Mouse (Mus musculus): ENCODE data around the gene Hivep3. TPM values are rescaled to one million over a fixed set of nuclear protein-coding genes. Genes with fewer than 3 reads are reported as not detected.

Hivep3 gene
- polyA plus RNA-seq, 1 experiment = 20.9 TPM

DNA sequence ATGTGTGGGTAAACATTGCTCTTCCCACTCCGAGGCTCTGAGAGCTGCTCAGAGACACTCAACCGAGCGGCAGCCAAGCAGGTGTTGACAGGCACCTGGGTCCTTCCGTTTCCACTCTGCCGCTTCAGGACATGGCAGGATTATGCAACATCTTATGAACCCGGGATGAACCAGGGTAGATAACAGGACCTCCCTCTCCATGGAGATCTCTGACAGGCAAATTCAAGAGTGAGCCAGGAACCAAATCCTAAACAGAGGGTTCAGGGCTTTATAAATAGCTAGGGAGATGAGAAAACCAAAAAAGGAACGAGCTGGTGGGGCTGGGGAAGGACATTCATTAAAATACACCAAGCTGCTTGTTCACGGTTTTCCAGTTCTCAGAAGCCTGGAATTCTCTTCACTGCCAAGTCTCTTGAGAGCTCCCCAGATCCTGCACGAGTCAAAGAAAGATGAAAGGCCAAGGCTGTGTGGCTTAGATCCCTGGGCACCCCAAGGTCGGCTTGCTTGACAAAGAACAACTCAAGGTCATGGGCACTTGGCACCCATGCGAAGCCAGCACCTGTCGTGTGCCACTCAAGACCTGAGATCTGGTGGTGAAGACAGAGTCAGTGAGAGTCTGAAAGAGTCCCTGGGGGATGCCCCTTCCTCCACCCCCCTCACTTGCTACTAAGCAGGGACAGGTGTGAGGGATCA is 215.5 kb downstream of the Hivep3 start:
- no peak for DNase-seq (ENCODE audit: low read depth)

DNA sequence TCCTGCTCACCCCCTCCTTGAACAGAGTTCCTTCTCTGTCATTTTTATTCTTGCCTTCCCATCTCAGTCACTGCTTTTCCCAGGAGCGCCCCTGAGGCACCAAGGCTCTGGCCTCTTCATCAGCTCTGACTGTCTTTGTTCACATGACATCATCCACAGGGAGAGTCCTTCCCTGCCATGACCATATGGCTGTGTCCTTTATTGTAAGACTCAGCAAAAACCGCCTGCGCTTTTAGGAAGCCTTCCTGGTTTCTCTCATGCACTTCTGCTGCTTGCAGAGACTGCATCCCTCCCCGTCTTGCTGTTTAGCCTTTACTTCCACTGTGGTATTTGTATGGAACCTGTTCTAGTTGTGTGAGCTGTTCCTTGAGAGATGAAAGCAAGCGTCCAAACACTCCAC is 216.6 kb downstream of the Hivep3 start:
- DNase-seq (ENCODE audit: low read depth) = no peak

DNA sequence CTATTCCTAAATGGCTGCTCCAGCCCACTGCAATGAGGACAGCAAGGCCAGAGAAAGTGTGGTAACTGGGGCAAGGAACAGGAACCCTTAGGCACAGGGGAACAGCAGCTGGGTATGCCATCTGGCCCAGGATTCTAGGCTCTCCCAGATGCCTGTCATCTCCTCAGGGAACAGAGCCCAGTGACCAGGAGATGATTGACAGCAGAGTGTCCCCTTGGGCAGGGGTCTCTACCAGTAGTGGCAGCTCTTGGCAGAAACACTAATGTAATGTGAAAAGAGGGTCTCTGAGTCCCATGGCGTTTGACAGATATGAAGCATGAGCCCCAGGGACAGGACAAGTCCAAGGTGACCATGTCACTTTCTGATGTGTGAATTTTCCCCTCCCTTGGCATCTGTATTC is 217.5 kb downstream of the Hivep3 start:
- DNase-seq (ENCODE audit: low read depth) = no peak

DNA sequence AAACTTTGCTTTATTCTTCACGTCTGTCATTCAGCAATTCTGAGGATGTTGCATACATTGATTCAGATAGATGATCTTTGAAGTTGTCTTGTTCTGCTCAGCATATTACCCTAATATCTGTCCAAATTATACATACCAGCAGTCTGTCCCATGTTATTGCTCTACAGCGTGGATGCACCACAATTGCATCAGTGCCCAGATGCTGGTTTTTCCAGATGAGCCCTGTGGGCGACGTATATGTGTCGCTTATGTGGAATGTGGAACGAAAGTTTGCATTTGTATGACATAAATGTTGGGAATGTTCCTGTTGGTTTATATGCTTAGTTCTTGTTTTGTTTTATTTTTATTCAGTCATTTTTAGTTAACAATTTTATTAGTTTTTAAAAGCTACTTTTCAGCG is 221.4 kb downstream of the Hivep3 start:
- no peak for DNase-seq (ENCODE audit: low read depth)

- no peak for DNase-seq (ENCODE audit: low read depth)
Measured at GRCm38 (mm10) chr4:119957970-119958369, 224.4 kb downstream of the Hivep3 start.

- DNase-seq (ENCODE audit: low read depth) = no peak
Measured at GRCm38 (mm10) chr4:119959293-119959692, 225.7 kb downstream of the Hivep3 start.

DNA sequence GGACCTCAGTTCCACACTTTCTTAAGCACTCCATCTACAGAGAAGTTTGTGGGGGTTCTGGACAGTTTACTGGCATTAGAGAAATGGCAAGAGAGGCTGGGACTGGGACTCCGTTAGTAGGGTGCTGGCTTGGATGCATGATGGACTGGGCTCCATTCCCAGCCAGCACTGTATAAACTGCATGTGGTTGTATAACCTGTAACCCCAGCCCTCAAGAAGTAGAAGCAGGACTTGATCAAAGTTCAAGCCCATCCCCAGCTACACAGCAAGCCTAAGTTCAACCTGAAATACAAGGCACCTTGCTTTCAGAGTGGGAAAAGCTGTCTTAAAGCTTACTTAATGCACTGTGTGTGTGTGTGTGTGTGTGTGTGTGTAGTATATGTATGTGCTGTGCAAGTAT is 226.3 kb downstream of the Hivep3 start:
- no peak for DNase-seq (ENCODE audit: low read depth)

GRCm38 (mm10) chr4:119960523-119960922 is 226.9 kb downstream of the Hivep3 start:
- no peak for DNase-seq (ENCODE audit: low read depth)

DNA sequence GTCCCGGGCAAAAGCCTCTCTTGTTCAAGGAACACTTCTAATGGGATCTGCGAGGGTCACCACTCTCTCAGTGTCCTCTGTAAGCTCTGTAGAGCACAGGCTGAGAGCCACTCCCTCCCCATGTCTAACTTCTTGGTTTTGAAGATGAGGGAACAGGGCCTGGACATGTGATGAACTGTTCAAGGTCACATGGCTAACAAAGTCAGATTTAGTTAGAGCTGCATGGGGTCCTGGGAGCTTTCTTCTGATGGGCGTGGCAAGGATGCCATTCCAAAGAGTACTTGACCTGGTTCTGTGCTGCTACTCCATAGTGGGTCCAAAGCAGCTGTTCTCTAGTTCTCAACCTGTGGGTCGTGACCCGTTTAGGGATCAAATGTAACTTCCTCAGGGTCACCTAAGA is 227.6 kb downstream of the Hivep3 start:
- DNase-seq (ENCODE audit: low read depth) = no peak

- no peak for DNase-seq (ENCODE audit: low read depth)
Measured at GRCm38 (mm10) chr4:119962066-119962465, 228.5 kb downstream of the Hivep3 start.

GRCm38 (mm10) chr4:119966105-119967072 is 232.8 kb downstream of the Hivep3 start:
- DNase-seq (ENCODE audit: low read depth) = no peak

DNA sequence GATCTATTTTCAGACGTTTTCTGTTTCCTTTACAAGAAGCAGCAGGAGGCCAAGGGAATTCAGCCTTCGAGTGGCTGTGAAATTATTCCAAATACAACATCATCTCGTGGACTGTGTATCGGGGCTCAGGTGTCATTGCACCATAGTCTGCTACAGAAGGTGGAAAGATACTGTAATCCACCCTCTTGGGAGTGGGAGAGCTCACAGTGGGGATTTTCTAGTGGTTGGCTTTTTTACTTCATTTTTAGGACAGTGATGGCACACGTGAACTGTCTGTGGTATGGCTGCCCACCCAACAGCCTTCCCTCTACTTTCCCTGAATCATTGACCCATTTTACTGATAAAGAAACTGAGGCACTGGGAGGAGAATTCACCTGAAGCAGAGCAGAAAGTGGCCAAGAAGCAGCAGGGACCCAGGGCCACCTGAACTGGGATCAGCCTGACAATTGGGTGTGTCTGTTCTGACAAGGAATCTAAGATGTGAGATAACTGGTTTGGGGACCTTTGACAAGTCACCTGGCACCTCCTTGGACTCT is 233.6 kb downstream of the Hivep3 start:
- DNase-seq (ENCODE audit: low read depth) = no peak

DNA sequence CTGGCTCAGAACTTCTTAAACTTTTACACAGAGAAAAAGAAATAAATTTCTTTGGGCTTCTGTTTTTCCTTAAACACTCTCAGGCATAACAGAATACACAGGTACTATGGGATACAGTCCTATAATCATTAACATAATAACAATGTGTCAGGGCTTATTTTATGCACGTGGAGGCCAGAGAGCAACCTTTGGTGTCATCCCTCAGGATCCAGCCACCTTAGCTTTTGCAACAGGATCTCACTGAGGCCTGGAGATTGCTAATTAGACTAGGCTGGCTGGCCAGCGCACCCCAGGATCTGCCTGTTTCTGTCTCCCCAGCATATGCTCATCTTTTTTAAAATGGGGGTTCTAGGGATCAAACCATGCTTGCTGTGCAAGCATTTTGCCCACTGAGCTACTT is 234.1 kb downstream of the Hivep3 start:
- no peak for DNase-seq (ENCODE audit: low read depth)

DNA sequence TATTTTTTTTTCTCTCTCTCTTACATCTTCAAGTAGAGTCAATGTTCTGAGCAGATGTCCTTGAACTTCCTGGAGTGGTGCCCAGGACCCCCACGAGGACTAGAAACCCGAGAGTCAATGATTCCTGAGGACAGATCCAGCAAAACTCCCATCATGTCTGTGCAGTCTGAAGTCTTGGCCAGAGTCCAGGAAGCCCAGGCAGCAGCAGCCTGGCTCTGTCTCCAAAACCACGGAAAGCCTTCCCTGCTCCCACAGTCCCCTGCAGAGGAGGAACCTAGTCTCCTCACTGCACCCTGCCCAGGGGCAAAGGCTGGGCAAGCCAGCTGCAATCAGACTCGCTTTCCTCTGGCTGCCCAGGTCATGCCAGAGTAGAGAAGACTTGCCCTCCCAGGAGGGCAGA is 234.5 kb downstream of the Hivep3 start:
- DNase-seq (ENCODE audit: low read depth) = no peak

DNA sequence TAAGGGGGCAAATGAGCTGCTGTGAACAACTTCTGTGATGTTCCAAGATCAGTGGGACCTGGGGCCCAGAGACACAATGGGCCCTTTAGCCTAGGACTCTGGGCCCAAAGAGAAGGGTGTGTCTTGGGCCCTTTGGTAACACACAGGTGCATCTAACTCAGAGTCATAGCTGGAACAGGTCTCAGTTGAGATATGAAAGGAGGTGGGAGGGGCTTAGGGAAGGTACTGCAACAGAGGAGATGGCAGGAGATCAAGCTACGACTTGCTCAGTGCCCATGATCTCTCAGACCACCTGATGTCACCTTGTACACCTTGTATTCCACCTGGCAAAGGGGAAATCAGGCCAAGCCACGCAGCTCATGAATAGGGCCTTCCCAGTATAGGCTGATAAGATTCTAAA is 235.3 kb downstream of the Hivep3 start:
- no peak for DNase-seq (ENCODE audit: low read depth)

GRCm38 (mm10) chr4:119970166-119970565 is 236.6 kb downstream of the Hivep3 start:
- no peak for DNase-seq (ENCODE audit: low read depth)

GRCm38 (mm10) chr4:119972375-119972774 is 238.8 kb downstream of the Hivep3 start:
- DNase-seq (ENCODE audit: low read depth) = no peak

- DNase-seq (ENCODE audit: low read depth) = no peak
Measured at GRCm38 (mm10) chr4:119973729-119974605, 240.4 kb downstream of the Hivep3 start.

DNA sequence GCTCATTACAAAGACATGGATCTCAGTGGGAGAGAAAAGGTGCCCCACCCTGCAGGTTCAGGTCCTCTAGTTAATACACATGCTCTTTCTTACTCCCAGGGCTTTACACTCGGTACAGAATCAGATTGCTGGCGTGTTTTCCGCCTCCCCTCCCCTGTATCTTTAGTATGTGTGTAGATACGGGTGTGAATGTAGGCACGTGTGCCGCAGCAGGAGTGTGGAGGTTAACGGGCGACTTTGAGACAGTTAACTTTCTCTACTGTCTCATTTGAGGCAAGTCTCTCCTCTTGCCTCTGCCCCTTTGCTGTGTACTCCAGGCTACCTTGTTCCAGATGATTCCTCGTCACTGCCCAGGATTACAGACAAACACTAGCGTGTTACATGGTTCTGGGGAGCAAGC is 241.7 kb downstream of the Hivep3 start:
- no peak for DNase-seq (ENCODE audit: low read depth)

- DNase-seq (ENCODE audit: low read depth) = no peak
Measured at GRCm38 (mm10) chr4:119975822-119976221, 242.2 kb downstream of the Hivep3 start.

DNA sequence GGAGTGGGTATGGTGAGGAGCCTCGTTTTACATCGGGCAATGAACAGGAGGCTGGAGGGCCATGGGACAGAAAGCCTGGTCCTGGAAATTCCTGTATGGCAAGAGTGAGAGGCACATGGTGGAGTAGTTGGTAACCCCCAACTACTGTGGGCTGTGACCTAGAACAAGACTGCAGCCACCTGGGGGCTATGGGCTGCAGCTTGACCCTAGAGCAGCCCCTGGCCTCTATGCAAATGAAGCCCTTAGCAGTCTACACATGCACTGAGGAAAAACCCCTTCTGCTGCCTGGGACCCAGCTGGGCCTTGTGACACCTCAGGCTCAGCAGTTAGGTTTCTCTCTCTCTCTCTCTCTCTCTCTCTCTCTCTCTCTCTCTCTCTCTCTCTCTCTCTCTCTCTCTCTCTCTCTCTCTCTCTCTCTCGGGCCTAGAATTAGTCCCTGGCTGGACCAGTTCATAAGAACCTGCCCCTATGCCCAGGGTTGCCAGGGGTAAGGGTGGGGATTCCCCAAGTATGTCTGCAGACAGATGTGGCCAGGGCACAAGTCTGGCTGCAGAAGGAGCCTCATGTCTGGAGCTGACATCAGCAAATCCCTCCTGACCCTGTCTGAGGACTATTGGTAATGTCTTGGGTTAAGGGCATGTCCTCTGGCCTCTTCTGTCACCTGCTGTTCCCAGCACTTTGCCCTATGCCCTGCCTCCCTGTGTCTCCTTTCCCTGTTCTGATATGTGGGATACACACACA is 243.0 kb downstream of the Hivep3 start:
- DNase-seq (ENCODE audit: low read depth) = no peak
